Mouse (Mus musculus): Measurements from ENCODE around the gene Gm20716. TPM values are rescaled to one million over a fixed set of nuclear protein-coding genes. Genes with fewer than 3 reads are reported as not detected.

The Gm20716 gene
- polyA plus RNA-seq, 1 experiment from 2014 or later: 5.5 TPM

- H3K4me2 ChIP-seq (replicated peaks; ENCODE audit: low read depth): peak overlapping the region; percentile 66
- DNase-seq (ENCODE audit: low spot score) (no peak), ATAC-seq (ENCODE audit: low FRiP score, low TSS enrichment) (no peak)
- TF ChIP-seq CTCF (IDR thresholded peaks at IDR 0.05; ENCODE audit: low read depth) (peak; percentile 20), EP300 (optimal IDR thresholded peaks at IDR 0.05) (no peak)
- H3K36me3 ChIP-seq (ENCODE audit: control insufficient read depth, insufficient read depth, low read length): no peaks in the 10 kb centered on the region
- H3K27me3 ChIP-seq (ENCODE audit: control insufficient read depth, insufficient read depth, low read length): no peaks in the 10 kb centered on the region
- peaks cover 12% of the 10 kb centered on the region; the same call in 1 of the 2 replicates for H3K4me1 ChIP-seq (replicated peaks; ENCODE audit: control insufficient read depth, insufficient read depth)
- peak overlapping the region; percentile 23; the same call in 1 of the 2 replicates for H3K9ac ChIP-seq (ENCODE audit: low read length)
- WGBS: 74% methylated on average over 8 of the region's 8 CpGs
- H3K9me3 ChIP-seq (ENCODE audit: control insufficient read depth, low read length): no peaks in the 10 kb centered on the region
- H3K4me3 ChIP-seq (ENCODE audit: low read depth, low read length): peak overlapping the region; percentile 98
- H3K27ac ChIP-seq (replicated peaks): no peak overlapping the region
Measured at GRCm38 (mm10) chr2:168204476-168204999, 25.6 kb downstream of the Gm20716 start.

GRCm38 (mm10) chr2:168200014-168200691 is 30.0 kb downstream of the Gm20716 start:
- no peak overlapping the region for H3K27ac ChIP-seq (replicated peaks)
- no peak overlapping the region for H3K4me2 ChIP-seq (replicated peaks; ENCODE audit: low read depth)
- H3K4me1 ChIP-seq (replicated peaks; ENCODE audit: control insufficient read depth, insufficient read depth): peaks cover 12% of the 10 kb centered on the region; the same call in 1 of the 2 replicates

GRCm38 (mm10) chr2:168199476-168199875 is 30.7 kb downstream of the Gm20716 start:
- Histone ChIP-seq H3K4me1 (replicated peaks; ENCODE audit: control insufficient read depth, insufficient read depth) (peaks cover 10% of the 10 kb centered on the region; the same call in 1 of the 2 replicates), H3K9me3 (ENCODE audit: control insufficient read depth, low read length) (no peaks in the 10 kb centered on the region), H3K4me3 (ENCODE audit: low read depth, low read length) (no peak overlapping the region), H3K27me3 (ENCODE audit: control insufficient read depth, insufficient read depth, low read length) (no peaks in the 10 kb centered on the region), H3K9ac (ENCODE audit: low read length) (no peak overlapping the region), H3K36me3 (ENCODE audit: control insufficient read depth, insufficient read depth, low read length) (no peaks in the 10 kb centered on the region), H3K27ac (replicated peaks) (0 out of 2 replicates have a peak overlapping the region, but pooled peaks have one; percentile 1), H3K4me2 (replicated peaks; ENCODE audit: low read depth) (0 out of 2 replicates have a peak overlapping the region, but pooled peaks have one; percentile 5)
- WGBS: 69% methylated on average over 4 of the region's 4 CpGs
- no peak for TF ChIP-seq CTCF (IDR thresholded peaks at IDR 0.05; ENCODE audit: low read depth)
- no peak for TF ChIP-seq EP300 (optimal IDR thresholded peaks at IDR 0.05)
- DNase-seq (ENCODE audit: low spot score) (no peak), ATAC-seq (ENCODE audit: low FRiP score, low TSS enrichment) (no peak)

More at GRCm38 (mm10) chr2:168200014-168200691, 30.0 kb downstream of the Gm20716 start:
- H3K27me3 ChIP-seq (ENCODE audit: control insufficient read depth, insufficient read depth, low read length): no peaks in the 10 kb centered on the region
- no peaks in the 10 kb centered on the region for H3K9me3 ChIP-seq (ENCODE audit: control insufficient read depth, low read length)
- 73% methylated on average over 5 of the region's 5 CpGs for WGBS
- no peak overlapping the region for H3K4me3 ChIP-seq (ENCODE audit: low read depth, low read length)
- DNase-seq (ENCODE audit: low spot score): peak; percentile 31
- no peaks in the 10 kb centered on the region for H3K36me3 ChIP-seq (ENCODE audit: control insufficient read depth, insufficient read depth, low read length)
- TF ChIP-seq CTCF (IDR thresholded peaks at IDR 0.05; ENCODE audit: low read depth): no peak
- no peak for TF ChIP-seq EP300 (optimal IDR thresholded peaks at IDR 0.05)
- no peak overlapping the region for H3K9ac ChIP-seq (ENCODE audit: low read length)
- ATAC-seq (ENCODE audit: low FRiP score, low TSS enrichment): peak; percentile 41; the same call in 1 of the 2 replicates

- Histone ChIP-seq H3K4me3 (ENCODE audit: low read depth, low read length) (no peak overlapping the region), H3K36me3 (ENCODE audit: control insufficient read depth, insufficient read depth, low read length) (no peaks in the 10 kb centered on the region), H3K9ac (ENCODE audit: low read length) (no peak overlapping the region), H3K4me1 (replicated peaks; ENCODE audit: control insufficient read depth, insufficient read depth) (peaks cover 11% of the 10 kb centered on the region; the same call in 1 of the 2 replicates), H3K27ac (replicated peaks) (no peak overlapping the region), H3K4me2 (replicated peaks; ENCODE audit: low read depth) (no peak overlapping the region), H3K9me3 (ENCODE audit: control insufficient read depth, low read length) (no peaks in the 10 kb centered on the region), H3K27me3 (ENCODE audit: control insufficient read depth, insufficient read depth, low read length) (no peaks in the 10 kb centered on the region)
- TF ChIP-seq EP300 (optimal IDR thresholded peaks at IDR 0.05) (no peak), CTCF (IDR thresholded peaks at IDR 0.05; ENCODE audit: low read depth) (no peak)
- DNase-seq (ENCODE audit: low spot score): no peak
- 0 out of 2 replicates have a peak, but pooled peaks have one; percentile 39 for ATAC-seq (ENCODE audit: low FRiP score, low TSS enrichment)
- WGBS: 64% methylated on average over 1 of the region's 1 CpGs
Measured at GRCm38 (mm10) chr2:168198421-168198820, 31.7 kb downstream of the Gm20716 start.

- H3K9ac ChIP-seq (ENCODE audit: low read length): no peak overlapping the region
- no peaks in the 10 kb centered on the region for H3K9me3 ChIP-seq (ENCODE audit: control insufficient read depth, low read length)
- H3K36me3 ChIP-seq (ENCODE audit: control insufficient read depth, insufficient read depth, low read length): no peaks in the 10 kb centered on the region; the same call in 1 of the 2 replicates
- no peak overlapping the region for H3K27ac ChIP-seq (replicated peaks)
- H3K4me3 ChIP-seq (ENCODE audit: low read depth, low read length): no peak overlapping the region
- ATAC-seq (ENCODE audit: low FRiP score, low TSS enrichment) (no peak), DNase-seq (ENCODE audit: low spot score) (no peak)
- no peaks in the 10 kb centered on the region for H3K27me3 ChIP-seq (ENCODE audit: control insufficient read depth, insufficient read depth, low read length)
- H3K4me1 ChIP-seq (replicated peaks; ENCODE audit: control insufficient read depth, insufficient read depth): peaks cover 5% of the 10 kb centered on the region; the same call in 1 of the 2 replicates
- no peak overlapping the region for H3K4me2 ChIP-seq (replicated peaks; ENCODE audit: low read depth)
- WGBS: 44% methylated on average over 2 of the region's 2 CpGs
- TF ChIP-seq EP300 (optimal IDR thresholded peaks at IDR 0.05) (no peak), CTCF (IDR thresholded peaks at IDR 0.05; ENCODE audit: low read depth) (no peak)
Measured at GRCm38 (mm10) chr2:168195721-168196120, 34.4 kb downstream of the Gm20716 start.

GRCm38 (mm10) chr2:168193685-168194084 is 36.5 kb downstream of the Gm20716 start:
- Histone ChIP-seq H3K36me3 (ENCODE audit: control insufficient read depth, insufficient read depth, low read length) (no peaks in the 10 kb centered on the region; the same call in 1 of the 2 replicates), H3K4me1 (replicated peaks; ENCODE audit: control insufficient read depth, insufficient read depth) (peaks cover 7% of the 10 kb centered on the region; the same call in 1 of the 2 replicates), H3K27me3 (ENCODE audit: control insufficient read depth, insufficient read depth, low read length) (no peaks in the 10 kb centered on the region), H3K4me2 (replicated peaks; ENCODE audit: low read depth) (no peak overlapping the region), H3K9ac (ENCODE audit: low read length) (no peak overlapping the region), H3K4me3 (ENCODE audit: low read depth, low read length) (no peak overlapping the region), H3K27ac (replicated peaks) (no peak overlapping the region), H3K9me3 (ENCODE audit: control insufficient read depth, low read length) (no peaks in the 10 kb centered on the region)
- WGBS: 33% methylated on average over 2 of the region's 2 CpGs
- no peak for DNase-seq (ENCODE audit: low spot score)
- no peak for ATAC-seq (ENCODE audit: low FRiP score, low TSS enrichment)
- TF ChIP-seq EP300 (optimal IDR thresholded peaks at IDR 0.05) (no peak), CTCF (IDR thresholded peaks at IDR 0.05; ENCODE audit: low read depth) (no peak)
